Mouse (Mus musculus) heart, adult 2 months (tissue): ENCODE data around the gene Ccdc47. TPM values are rescaled to one million over a fixed set of nuclear protein-coding genes. Genes with fewer than 3 reads are reported as not detected.

Experiments
- DNase-seq, 2 experiments: peaks; one replicate each; pipeline ENCODE4 v3.0.0; 2021
- H3K27ac ChIP-seq: fragments of 200-600 bp; 2 replicates; pipeline ENCODE4 v1.8.1; 2022
- H3K27me3 ChIP-seq: fragments of 200-500 bp; 2 replicates; pipeline ENCODE4 v1.6.1; 2012; ENCODE audit warnings: mild to moderate bottlenecking, low read length, inconsistent platforms, mixed read lengths; ENCODE audit not compliant: control insufficient read depth, insufficient read depth
- H3K36me3 ChIP-seq: fragments of 200-500 bp; 2 replicates; pipeline ENCODE4 v1.6.1; 2012; ENCODE audit warnings: low read length, inconsistent platforms; ENCODE audit not compliant: control insufficient read depth, insufficient read depth
- H3K4me1 ChIP-seq: fragments of 200-500 bp; 2 replicates; pipeline ENCODE4 v1.6.1; 2011; ENCODE audit warnings: low read length; ENCODE audit not compliant: control insufficient read depth, insufficient read depth
- H3K4me3 ChIP-seq: fragments of 200-600 bp; 2 replicates; pipeline ENCODE4 v1.8.1; 2022
- H3K79me2 ChIP-seq: fragments of 200-500 bp; replicated peaks from 2 replicates; pipeline ENCODE4 v1.6.1; 2012; ENCODE audit warnings: mild to moderate bottlenecking, inconsistent platforms, low read length, moderate library complexity, mixed read lengths; ENCODE audit not compliant: control insufficient read depth, insufficient read depth
- H3K9ac ChIP-seq: fragments of 200-500 bp; 2 replicates; pipeline ENCODE4 v1.6.1; 2012; ENCODE audit warnings: low read depth, mild to moderate bottlenecking, control low read depth, inconsistent platforms, low read length, mixed read lengths
- CTCF ChIP-seq: fragments of 200-600 bp; IDR thresholded peaks from 2 replicates; pipeline ENCODE4 v1.8.1; 2022; ENCODE audit warnings: antibody characterized with exemption, mild to moderate bottlenecking, moderate library complexity
- EP300 ChIP-seq: fragments of 200-500 bp; IDR thresholded peaks from 2 replicates; pipeline ENCODE4 v1.6.1; 2011; ENCODE audit warnings: low read depth, low read length, control low read depth; ENCODE audit not compliant: insufficient read depth
- POLR2A ChIP-seq: fragments of 200-500 bp; IDR thresholded peaks from 2 replicates; pipeline ENCODE4 v1.6.1; 2011; ENCODE audit warnings: mild to moderate bottlenecking, low read depth, low read length, control low read depth; ENCODE audit not compliant: insufficient read depth
- WGBS: fragments of 180-500 bp; shearing (Covaris S2); methylation state at CpG from one replicate; pipeline ENCODE4 v1.1.7; 2018; 5-methylcytosine and 5-hydroxymethylcytosine counted together
- intact Hi-C: fragments of 180-260 bp; cut with DNase I; formaldehyde crosslinking; loops from one replicate; pipeline ENCODE4 v1.15.1; 2025
- polyA plus RNA-seq: library from polyadenylated mRNA; depleted of rRNA; stranded (reverse); fragments of >200 nt; gene quantifications from 2 replicates; pipeline ENCODE4 v1.2.3, GENCODE M21; 2012
- total RNA-seq, 2 experiments: library from RNA; stranded (reverse); gene quantifications; 2 replicates each; pipeline ENCODE4 v1.2.3; 2021

Gene Ccdc47
- total and polyA plus RNA-seq, 3 experiments: 23.7 to 82.2 (median 78.1) TPM

- H3K79me2 ChIP-seq: 0 out of 2 replicates have a peak, but pooled peaks cover 2% of the 10 kb centered on the region
- peaks cover 3% of the 10 kb centered on the region; the same call in 1 of the 2 replicates for H3K36me3 ChIP-seq
- no peak for DNase-seq
- H3K4me3 ChIP-seq: no peak overlapping the region
- H3K9ac ChIP-seq: no peak overlapping the region
- TF ChIP-seq EP300: no peak
- no peak for TF ChIP-seq CTCF
- no peak for TF ChIP-seq POLR2A
- H3K27ac ChIP-seq: no peak overlapping the region; the same call in 1 of the 2 replicates
- WGBS: 95% methylated on average over 7 of the region's 7 CpGs
- intact Hi-C loops: loop anchor here (10.0 kb wide), 1 partner anchor 110 kb away; the partner anchor contains the start of gene Map3k3
- H3K27me3 ChIP-seq: no peaks in the 10 kb centered on the region
- peaks cover 4% of the 10 kb centered on the region; the same call in 1 of the 2 replicates for H3K4me1 ChIP-seq
Observed at GRCm38 (mm10) chr11:106194891-106195290, 21.3 kb downstream of the Ccdc47 start.

GRCm38 (mm10) chr11:106194155-106194541, 22.0 kb downstream of the Ccdc47 start:
- peaks cover 4% of the 10 kb centered on the region; the same call in 1 of the 2 replicates for H3K4me1 ChIP-seq
- DNase-seq: no peak
- peak overlapping the region; percentile 48 for H3K9ac ChIP-seq
- WGBS: 24% methylated on average over 3 of the region's 3 CpGs
- TF ChIP-seq POLR2A (no peak), CTCF (no peak), EP300 (no peak)
- peak overlapping the region; percentile 66 for H3K4me3 ChIP-seq
- H3K79me2 ChIP-seq: 0 out of 2 replicates have a peak, but pooled peaks cover 2% of the 10 kb centered on the region
- intact Hi-C loops: loop anchor here (10.0 kb wide), 1 partner anchor 109 kb away; the partner anchor contains the start of gene Map3k3
- no peaks in the 10 kb centered on the region for H3K27me3 ChIP-seq
- H3K36me3 ChIP-seq: peaks cover 3% of the 10 kb centered on the region; the same call in 1 of the 2 replicates
- H3K27ac ChIP-seq: peak overlapping the region; percentile 93

DNA sequence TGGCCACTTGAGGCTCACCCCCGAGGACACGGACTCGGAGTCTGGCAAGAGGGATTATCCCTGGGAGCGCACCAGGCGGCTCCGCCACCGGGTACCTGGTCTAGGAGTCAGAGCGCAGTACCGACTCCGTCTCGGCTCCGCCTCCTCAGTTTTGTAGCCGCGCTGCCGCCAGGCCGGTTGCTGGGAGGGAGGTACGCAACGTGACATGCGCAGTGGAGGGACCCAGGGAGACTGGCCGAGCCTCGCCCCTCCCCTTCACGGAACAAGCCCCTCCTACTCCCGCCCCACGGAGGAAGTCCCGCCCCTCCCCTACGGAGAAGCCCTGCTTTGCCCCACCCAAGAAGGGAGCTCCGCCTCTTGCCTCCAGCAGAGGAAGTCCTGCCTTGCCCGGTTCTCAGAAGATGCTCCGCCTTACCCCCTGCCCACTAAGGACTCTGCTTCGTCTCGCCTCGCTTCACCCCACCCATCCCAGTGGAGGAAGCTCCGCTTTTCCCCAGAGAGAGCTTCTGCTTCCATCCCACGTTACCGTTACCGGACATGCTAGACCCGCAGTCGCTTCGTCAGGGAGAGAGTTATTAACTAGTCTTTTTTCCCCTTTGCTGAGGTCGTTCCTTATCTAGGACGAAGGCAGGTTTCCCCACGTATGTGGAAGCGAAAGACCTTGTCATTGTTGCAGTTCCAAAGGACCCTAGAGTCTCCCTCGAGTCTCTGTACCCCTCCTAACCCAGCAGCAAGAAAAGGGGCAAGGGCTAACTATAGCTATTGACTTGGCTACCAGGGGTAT, 22.6 kb downstream of the Ccdc47 start:
- peak overlapping the region; percentile 93 for H3K27ac ChIP-seq
- DNase-seq: peak; percentile 95 to 97
- TF ChIP-seq EP300 (0 out of 2 replicates have a peak, but pooled peaks have one; percentile 66), POLR2A (peak; percentile 96), CTCF (peak; percentile 40)
- intact Hi-C loops: loop anchor here (1.0 to 10.0 kb wide), 3 partner anchors 23 to 109 kb away; partner anchors contain the start of genes Ccdc47, Ddx42, Gm10840 and Limd2
- under 1% methylated on average over 44 of the region's 44 CpGs for WGBS
- H3K27me3 ChIP-seq: no peaks in the 10 kb centered on the region
- peak overlapping the region; percentile 72 for H3K4me3 ChIP-seq
- 0 out of 2 replicates have a peak, but pooled peaks cover 2% of the 10 kb centered on the region for H3K79me2 ChIP-seq
- peak overlapping the region; percentile 84 for H3K9ac ChIP-seq
- peaks cover 3% of the 10 kb centered on the region; the same call in 1 of the 2 replicates for H3K36me3 ChIP-seq
- H3K4me1 ChIP-seq: peaks cover 4% of the 10 kb centered on the region; the same call in 1 of the 2 replicates

DNA sequence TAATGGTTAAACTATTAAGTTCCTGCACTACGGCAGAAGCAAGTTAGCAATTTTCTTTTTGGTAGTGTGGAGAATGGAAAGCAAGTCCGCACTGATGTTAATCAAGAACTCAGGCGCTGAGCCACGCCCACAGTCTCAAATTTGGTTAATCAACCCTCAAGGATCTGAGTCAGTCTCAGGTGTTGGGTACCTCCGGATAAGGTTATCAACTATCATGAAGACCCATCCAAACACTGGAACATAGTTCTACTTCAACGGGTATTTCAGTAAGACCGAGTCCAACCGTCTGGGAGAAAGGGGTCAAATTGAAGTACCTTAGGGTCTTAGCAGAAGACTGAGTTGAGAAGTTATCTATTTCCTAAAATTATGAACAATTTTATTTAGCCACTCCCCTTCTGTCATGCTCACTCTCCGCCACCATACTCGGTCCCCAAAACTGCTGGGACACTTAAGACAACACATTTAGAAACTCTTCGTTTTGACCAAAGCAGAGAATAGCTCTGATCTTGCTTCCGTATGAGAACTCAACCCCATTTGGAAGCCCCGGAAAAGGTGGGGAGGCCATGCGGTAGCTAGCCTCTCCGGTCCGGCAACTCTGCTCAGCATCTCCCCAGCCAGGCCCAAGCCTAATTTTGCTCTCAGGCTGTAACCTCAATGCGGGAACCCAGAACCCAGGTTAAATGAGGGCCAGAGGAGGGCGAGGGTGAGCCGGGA, 23.3 kb downstream of the Ccdc47 start:
- no peak for DNase-seq
- Histone ChIP-seq H3K79me2 (no peaks in the 10 kb centered on the region), H3K4me1 (peaks cover 4% of the 10 kb centered on the region; the same call in 1 of the 2 replicates), H3K27ac (peak overlapping the region; percentile 86), H3K9ac (peak overlapping the region; percentile 84), H3K27me3 (no peaks in the 10 kb centered on the region), H3K36me3 (peaks cover 3% of the 10 kb centered on the region; the same call in 1 of the 2 replicates), H3K4me3 (peak overlapping the region; percentile 72)
- intact Hi-C loops: loop anchor here (1.0 to 10.0 kb wide), 3 partner anchors 23 to 108 kb away; partner anchors contain the start of genes Ccdc47, Ddx42, Gm10840 and Limd2
- WGBS: 7% methylated on average over 19 of the region's 19 CpGs
- TF ChIP-seq EP300 (0 out of 2 replicates have a peak, but pooled peaks have one; percentile 21), CTCF (no peak)

GRCm38 (mm10) chr11:106192241-106192640, 23.9 kb downstream of the Ccdc47 start:
- no peak overlapping the region for H3K4me3 ChIP-seq
- WGBS: 60% methylated on average over 5 of the region's 5 CpGs
- intact Hi-C loops: loop anchor here (2.0 to 10.0 kb wide), 2 partner anchors 31 to 107 kb away; partner anchors contain the start of genes Gm10840, Limd2 and Map3k3
- H3K27ac ChIP-seq: no peak overlapping the region
- H3K4me1 ChIP-seq: peaks cover 4% of the 10 kb centered on the region; the same call in 1 of the 2 replicates
- H3K27me3 ChIP-seq: no peaks in the 10 kb centered on the region
- DNase-seq: no peak
- H3K9ac ChIP-seq: no peak overlapping the region
- H3K79me2 ChIP-seq: no peaks in the 10 kb centered on the region
- TF ChIP-seq EP300 (no peak), CTCF (no peak), POLR2A (no peak)
- peaks cover 3% of the 10 kb centered on the region; the same call in 1 of the 2 replicates for H3K36me3 ChIP-seq
